Mouse (Mus musculus) intestine, embryonic 15.5 days (tissue): ENCODE results near the gene Mrgprx2. TPM values are rescaled to one million over a fixed set of nuclear protein-coding genes. Genes with fewer than 3 reads are reported as not detected.
"Not testable (repeated sequence)": the region's sequence is repeated elsewhere in the genome, so short reads cannot be mapped to it uniquely, and the experiment has no call there.

Experiments
- ATAC-seq: fragments of 200-750 bp; cut with Nextera tagmentation; 2 replicates; pipeline ENCODE4 v1.8.0; 2017; ENCODE audit warnings: moderate TSS enrichment, moderate library complexity
- H3K27ac ChIP-seq: fragments of 300-500 bp; sonication (generic); 2 replicates; pipeline ENCODE4 v1.5.1; 2015; ENCODE audit warnings: mild to moderate bottlenecking, inconsistent platforms
- H3K27me3 ChIP-seq: fragments of 300-500 bp; sonication (generic); replicated peaks from 2 replicates; pipeline ENCODE4 v1.6.1; 2015; ENCODE audit warnings: inconsistent platforms
- H3K36me3 ChIP-seq: fragments of 300-500 bp; sonication (generic); 2 replicates; pipeline ENCODE4 v1.6.1; 2015; ENCODE audit warnings: inconsistent platforms
- H3K4me1 ChIP-seq: fragments of 300-500 bp; sonication (generic); replicated peaks from 2 replicates; pipeline ENCODE4 v1.6.1; 2015; ENCODE audit warnings: inconsistent platforms
- H3K4me2 ChIP-seq: fragments of 300-500 bp; sonication (generic); replicated peaks from 2 replicates; pipeline ENCODE4 v1.6.1; 2015; ENCODE audit warnings: mild to moderate bottlenecking, inconsistent platforms
- H3K4me3 ChIP-seq: fragments of 300-500 bp; sonication (generic); replicated peaks from 2 replicates; pipeline ENCODE4 v1.5.1; 2015; ENCODE audit warnings: inconsistent platforms
- H3K9ac ChIP-seq: fragments of 300-500 bp; sonication (generic); 2 replicates; pipeline ENCODE4 v1.6.1; 2015; ENCODE audit warnings: inconsistent platforms
- H3K9me3 ChIP-seq: fragments of 300-500 bp; sonication (generic); 2 replicates; pipeline ENCODE4 v1.6.1; 2016; ENCODE audit warnings: inconsistent platforms
- WGBS: fragments of 180-500 bp; shearing (Covaris S2); methylation state at CpG from one replicate; pipeline ENCODE4 v1.1.7; 2015; 5-methylcytosine and 5-hydroxymethylcytosine counted together
- polyA plus RNA-seq: library from polyadenylated mRNA; unstranded; fragments of >200 nt; fragmentation: Nextera tagmentation; extraction: Ambion mirVana; gene quantifications from 2 replicates; pipeline ENCODE4 v1.2.1, GENCODE M21; 2015

Gene Mrgprx2
- not detected in 2 replicates for polyA plus RNA-seq

DNA sequence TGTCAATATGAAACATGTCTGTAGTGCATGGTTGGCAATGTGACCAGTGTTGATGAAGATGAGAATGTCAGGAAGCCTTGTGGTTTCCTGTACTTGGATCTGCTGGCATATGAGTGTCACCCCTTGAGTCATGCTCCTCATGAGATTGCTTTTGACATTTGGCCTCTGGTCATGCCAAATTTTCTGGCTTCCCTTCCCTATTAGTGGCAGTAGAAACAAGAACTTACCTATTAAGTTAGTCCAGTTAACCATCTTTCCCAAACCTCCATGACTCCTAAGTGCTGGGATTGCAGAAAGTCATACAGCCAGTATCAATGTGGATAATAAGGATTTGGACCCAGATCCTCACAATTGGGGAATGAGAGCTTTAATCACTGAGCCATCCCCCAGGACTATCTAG, at the start of gene Mrgprx2:
Gene Mrgprx2 (minus strand): TSS at position 101 of the 400 bp plus-strand sequence.
- Histone ChIP-seq H3K9ac (no peak within 1 kb of the TSS), H3K36me3 (no peaks in the 10 kb centered on the region), H3K9me3 (no peaks in the 10 kb centered on the region), H3K4me1 (no peaks in the 10 kb centered on the region), H3K27me3 (no peaks in the 10 kb centered on the region), H3K27ac (no peak within 1 kb of the TSS), H3K4me2 (no peak within 1 kb of the TSS), H3K4me3 (no peak within 1 kb of the TSS)
- ATAC-seq, result no peak

DNA sequence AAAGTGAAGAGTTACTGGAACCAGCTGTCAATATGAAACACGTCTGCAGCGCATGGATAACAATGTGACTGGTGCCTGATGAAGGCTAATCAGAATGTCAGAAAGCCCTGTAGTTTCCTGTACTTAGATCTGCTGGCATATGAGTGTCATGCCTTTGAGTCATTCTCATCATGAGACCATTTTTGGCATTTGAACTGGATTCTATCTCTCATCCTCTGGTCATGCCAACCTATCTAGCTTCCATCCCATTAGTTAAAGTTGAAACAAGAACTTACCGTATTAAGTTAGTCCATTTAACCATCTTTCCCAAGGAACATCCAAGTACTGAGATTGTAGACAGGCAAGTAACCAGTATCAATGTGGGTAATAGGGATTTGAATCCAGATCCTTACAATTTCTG, 42.9 kb downstream of the Mrgprx2 start, which contains the start of gene Mrgprb1:
Gene Mrgprb1 (minus strand): TSS at position 101 of the 400 bp plus-strand sequence.
- Histone ChIP-seq H3K27ac (no peak within 1 kb of the TSS), H3K4me1 (no peaks in the 10 kb centered on the region), H3K4me2 (no peak within 1 kb of the TSS), H3K9me3 (no peaks in the 10 kb centered on the region), H3K27me3 (no peaks in the 10 kb centered on the region), H3K9ac (no peak within 1 kb of the TSS), H3K36me3 (no peaks in the 10 kb centered on the region), H3K4me3 (no peak within 1 kb of the TSS)
- WGBS, result 89% methylated on average over 3 of the region's 3 CpGs
- no peak for ATAC-seq

DNA sequence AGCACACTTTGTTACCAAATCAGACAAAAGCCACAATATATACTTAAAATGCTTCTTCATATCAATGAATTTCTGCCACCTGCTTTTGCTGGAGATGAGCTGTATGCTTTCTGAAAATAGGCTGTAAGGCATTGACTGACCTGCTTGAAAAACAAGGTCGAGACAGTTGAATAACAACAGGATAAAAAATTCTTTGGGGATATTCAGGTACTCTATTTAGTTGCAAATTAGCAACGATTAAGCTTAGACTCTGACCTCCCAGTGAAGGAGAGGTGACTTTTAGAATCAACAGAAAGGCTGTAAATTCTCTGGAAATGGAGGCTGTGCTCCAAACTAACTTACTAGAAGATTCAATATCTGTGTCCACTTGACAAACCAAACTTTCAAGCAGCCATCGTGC, 62.5 kb downstream of the Mrgprx2 start:
- Histone ChIP-seq H3K36me3 (no peaks in the 10 kb centered on the region), H3K9ac (no peak overlapping the region), H3K4me3 (no peak overlapping the region), H3K4me2 (no peak overlapping the region), H3K27ac (no peak overlapping the region), H3K4me1 (no peaks in the 10 kb centered on the region), H3K27me3 (no peaks in the 10 kb centered on the region), H3K9me3 (no peaks in the 10 kb centered on the region)
- WGBS, result 53% methylated on average over 3 of the region's 3 CpGs
- ATAC-seq, result no peak

DNA sequence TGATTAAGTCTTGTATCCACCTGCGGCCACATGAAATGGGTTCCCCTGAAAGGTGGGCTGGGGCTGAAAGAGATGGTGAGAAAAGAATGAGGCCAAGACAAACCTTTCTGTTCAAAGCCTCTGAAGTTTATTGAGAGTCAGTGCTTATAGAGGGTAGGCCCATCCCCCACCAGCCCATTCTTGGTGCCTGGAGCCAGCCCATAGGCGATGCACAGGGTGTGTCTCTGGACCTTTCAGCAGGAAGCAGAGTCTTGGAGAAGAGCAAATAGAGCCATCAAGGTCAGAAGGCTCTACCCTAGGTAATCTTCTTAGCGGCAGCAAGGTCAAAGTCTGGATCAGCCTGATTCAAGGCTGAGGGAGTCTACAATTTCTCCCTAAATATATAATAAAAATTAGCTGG, 63.2 kb downstream of the Mrgprx2 start:
- not testable (repeated sequence) for H3K4me3 ChIP-seq, H3K4me1 ChIP-seq, H3K4me2 ChIP-seq, H3K9ac ChIP-seq, H3K36me3 ChIP-seq, H3K9me3 ChIP-seq, ATAC-seq, H3K27ac ChIP-seq, H3K27me3 ChIP-seq
- 77% methylated on average over 3 of the region's 3 CpGs for WGBS

Other genes with a start within 250 kb of the Mrgprx2 start
- gene Mrgprb8, start 110.8 kb downstream of the Mrgprx2 start, polyA plus RNA-seq, result not detected in 2 replicates
- gene Mrgprb1, start 43.0 kb downstream of the Mrgprx2 start, polyA plus RNA-seq, result not detected in 2 replicates
- not detected in 2 replicates for gene Mrgprb2, start 58.8 kb upstream of the Mrgprx2 start, polyA plus RNA-seq
- gene Mrgprb3, start 144.5 kb upstream of the Mrgprx2 start, polyA plus RNA-seq, result not detected in 2 replicates